Mouse (Mus musculus) liver, embryonic 18 days (tissue): ENCODE measurements around the gene Grik1. TPM values are rescaled to one million over a fixed set of nuclear protein-coding genes. Genes with fewer than 3 reads are reported as not detected.

Source experiments
- polyA plus RNA-seq: library from polyadenylated mRNA; depleted of rRNA; stranded (reverse); fragments of >200 nt; gene quantifications from 2 replicates; pipeline ENCODE4 v1.2.3, GENCODE M21; 2012; rRNA removed

Grik1 gene
- polyA plus RNA-seq, result 0.01 TPM in 1 of 2 replicates, not detected in the other

GRCm38 (mm10) chr16:88290132-88290772 lies at the start of gene Grik1:
TSS of gene Grik1 (minus strand) at chr16:88290265.

Other genes starting within 250 kb of the Grik1 start
- gene Cldn17, start 216.7 kb upstream of the Grik1 start, polyA plus RNA-seq, result not detected in 2 replicates